Mouse (Mus musculus): ENCODE results near the gene Lrrc8d. TPM values are rescaled to one million over a fixed set of nuclear protein-coding genes. Genes with fewer than 3 reads are reported as not detected.

The Lrrc8d gene
- total RNA-seq, 4 experiments from 2014 or later, result 3.0 to 3.5 (median 3.3) TPM

Other genes with a start within 250 kb of the Lrrc8d start
- 1 to 10 TPM; 4.7 to 8.1 (median 5.5) TPM for gene Lrrc8c, start 180.6 kb upstream of the Lrrc8d start, total RNA-seq (2022)
- 10 to 100 TPM in 1 of 4 experiments, 1 to 10 TPM in 3; 6.6 to 10.2 (median 8.8) TPM for gene Zfp326, start 176.6 kb downstream of the Lrrc8d start, total RNA-seq (2022)